Mouse (Mus musculus) limb, embryonic 12.5 days (tissue): Measurements from ENCODE around the gene Fgfr2. TPM values are rescaled to one million over a fixed set of nuclear protein-coding genes. Genes with fewer than 3 reads are reported as not detected.
A peak's percentile ranks its signal among the peaks of the same experiment; 100 is the strongest.

Experiments used
- ATAC-seq: fragments of 200-750 bp; cut with Nextera tagmentation; 2 replicates; pipeline ENCODE4 v1.8.0; 2017; ENCODE audit warnings: low read depth, moderate TSS enrichment; ENCODE audit not compliant: insufficient number of reproducible peaks, insufficient read depth, low FRiP score, low TSS enrichment
- H3K27ac ChIP-seq: fragments of 300-500 bp; sonication (generic); 2 replicates; pipeline ENCODE4 v1.5.1; 2016; ENCODE audit warnings: mild to moderate bottlenecking, moderate library complexity
- H3K27me3 ChIP-seq: fragments of 300-500 bp; sonication (generic); 2 replicates; pipeline ENCODE4 v1.6.1; 2016; ENCODE audit warnings: mild to moderate bottlenecking, moderate library complexity
- H3K36me3 ChIP-seq: fragments of 300-500 bp; sonication (generic); 2 replicates; pipeline ENCODE4 v1.6.1; 2016; ENCODE audit warnings: mild to moderate bottlenecking, moderate library complexity
- H3K4me1 ChIP-seq: fragments of 300-500 bp; sonication (generic); replicated peaks from 2 replicates; pipeline ENCODE4 v1.6.1; 2016
- H3K4me2 ChIP-seq: fragments of 300-500 bp; sonication (generic); 2 replicates; pipeline ENCODE4 v1.6.1; 2016; ENCODE audit warnings: mild to moderate bottlenecking, moderate library complexity
- H3K4me3 ChIP-seq: fragments of 300-500 bp; sonication (generic); replicated peaks from 2 replicates; pipeline ENCODE4 v1.5.1; 2016; ENCODE audit warnings: mild to moderate bottlenecking
- H3K9ac ChIP-seq: fragments of 300-500 bp; sonication (generic); replicated peaks from 2 replicates; pipeline ENCODE4 v1.6.1; 2016; ENCODE audit warnings: mild to moderate bottlenecking, moderate library complexity
- H3K9me3 ChIP-seq: fragments of 300-500 bp; sonication (generic); 2 replicates; pipeline ENCODE4 v1.6.1; 2016; ENCODE audit warnings: mild to moderate bottlenecking, moderate library complexity
- WGBS: fragments of 180-500 bp; shearing (Covaris S2); methylation state at CpG from one replicate; pipeline ENCODE4 v1.1.7; 2016; 5-methylcytosine and 5-hydroxymethylcytosine counted together
- polyA plus RNA-seq: library from polyadenylated mRNA; unstranded; fragments of >200 nt; fragmentation: Nextera tagmentation; extraction: Ambion mirVana; gene quantifications from 2 replicates; pipeline ENCODE4 v1.2.1, GENCODE M21; 2016

Gene Fgfr2
- polyA plus RNA-seq, 1 experiment from 2014 or later: 112 TPM

- Histone ChIP-seq H3K27ac (no peak overlapping the region), H3K4me2 (no peak overlapping the region), H3K36me3 (peaks cover 11% of the 10 kb centered on the region; the same call in 1 of the 2 replicates), H3K9me3 (no peaks in the 10 kb centered on the region), H3K9ac (no peak overlapping the region), H3K4me1 (peaks cover 18% of the 10 kb centered on the region), H3K4me3 (no peak overlapping the region), H3K27me3 (no peaks in the 10 kb centered on the region)
- WGBS: 92% methylated on average over 5 of the region's 5 CpGs
- no peak for ATAC-seq
Measured at GRCm38 (mm10) chr7:132724501-132725062, 398.6 kb downstream of the Fgfr2 start.

GRCm38 (mm10) chr7:132723906-132724305 lies 399.2 kb downstream of the Fgfr2 start:
- H3K9me3 ChIP-seq: no peaks in the 10 kb centered on the region
- ATAC-seq: no peak
- H3K9ac ChIP-seq: no peak overlapping the region
- 86% methylated on average over 11 of the region's 11 CpGs for WGBS
- no peaks in the 10 kb centered on the region for H3K27me3 ChIP-seq
- H3K4me1 ChIP-seq: peaks cover 18% of the 10 kb centered on the region
- H3K4me3 ChIP-seq: no peak overlapping the region
- no peak overlapping the region for H3K4me2 ChIP-seq
- no peak overlapping the region for H3K27ac ChIP-seq
- 0 out of 2 replicates have a peak, but pooled peaks cover 7% of the 10 kb centered on the region for H3K36me3 ChIP-seq

- no peak overlapping the region for H3K27ac ChIP-seq
- no peaks in the 10 kb centered on the region for H3K27me3 ChIP-seq
- no peak overlapping the region for H3K4me2 ChIP-seq
- no peak overlapping the region for H3K9ac ChIP-seq
- ATAC-seq: no peak
- WGBS: 89% methylated on average over 12 of the region's 12 CpGs
- H3K4me1 ChIP-seq: peaks cover 18% of the 10 kb centered on the region
- 0 out of 2 replicates have a peak, but pooled peaks cover 7% of the 10 kb centered on the region for H3K36me3 ChIP-seq
- no peaks in the 10 kb centered on the region for H3K9me3 ChIP-seq
- H3K4me3 ChIP-seq: no peak overlapping the region
Measured at GRCm38 (mm10) chr7:132722401-132723370, 400.5 kb downstream of the Fgfr2 start.

GRCm38 (mm10) chr7:132720562-132720961 lies 402.6 kb downstream of the Fgfr2 start:
- Histone ChIP-seq H3K27me3 (no peaks in the 10 kb centered on the region), H3K9ac (no peak overlapping the region), H3K4me1 (peaks cover 19% of the 10 kb centered on the region), H3K27ac (no peak overlapping the region), H3K36me3 (peaks cover 10% of the 10 kb centered on the region), H3K4me3 (no peak overlapping the region), H3K9me3 (no peaks in the 10 kb centered on the region), H3K4me2 (no peak overlapping the region)
- no peak for ATAC-seq
- 81% methylated on average over 8 of the region's 8 CpGs for WGBS

- 88% methylated on average over 4 of the region's 4 CpGs for WGBS
- Histone ChIP-seq H3K9me3 (no peaks in the 10 kb centered on the region), H3K4me1 (peaks cover 25% of the 10 kb centered on the region), H3K36me3 (peaks cover 20% of the 10 kb centered on the region), H3K4me3 (no peak overlapping the region), H3K9ac (no peak overlapping the region), H3K4me2 (no peak overlapping the region), H3K27me3 (no peaks in the 10 kb centered on the region), H3K27ac (no peak overlapping the region)
- no peak for ATAC-seq
Measured at GRCm38 (mm10) chr7:132719570-132719969, 403.6 kb downstream of the Fgfr2 start.

- ATAC-seq: no peak
- Histone ChIP-seq H3K4me1 (peaks cover 44% of the 10 kb centered on the region), H3K4me3 (no peak overlapping the region), H3K4me2 (no peak overlapping the region), H3K9ac (no peak overlapping the region), H3K27ac (no peak overlapping the region; the same call in 1 of the 2 replicates), H3K27me3 (no peaks in the 10 kb centered on the region), H3K9me3 (no peaks in the 10 kb centered on the region), H3K36me3 (peaks cover 25% of the 10 kb centered on the region)
- WGBS: 91% methylated on average over 4 of the region's 4 CpGs
Measured at GRCm38 (mm10) chr7:132715259-132715658, 407.9 kb downstream of the Fgfr2 start.

GRCm38 (mm10) chr7:132714236-132714923 lies 408.8 kb downstream of the Fgfr2 start:
- peaks cover 25% of the 10 kb centered on the region for H3K36me3 ChIP-seq
- H3K4me2 ChIP-seq: no peak overlapping the region
- H3K4me3 ChIP-seq: no peak overlapping the region
- WGBS: 48% methylated on average over 6 of the region's 6 CpGs
- H3K27me3 ChIP-seq: no peaks in the 10 kb centered on the region
- H3K4me1 ChIP-seq: peaks cover 44% of the 10 kb centered on the region
- H3K27ac ChIP-seq: peak overlapping the region; percentile 36; the same call in 1 of the 2 replicates
- no peak overlapping the region for H3K9ac ChIP-seq
- no peaks in the 10 kb centered on the region for H3K9me3 ChIP-seq
- no peak for ATAC-seq

GRCm38 (mm10) chr7:132713483-132714126 lies 409.5 kb downstream of the Fgfr2 start:
- H3K4me2 ChIP-seq: no peak overlapping the region
- peaks cover 25% of the 10 kb centered on the region for H3K36me3 ChIP-seq
- H3K9me3 ChIP-seq: no peaks in the 10 kb centered on the region
- ATAC-seq: no peak
- 73% methylated on average over 8 of the region's 8 CpGs for WGBS
- H3K27me3 ChIP-seq: no peaks in the 10 kb centered on the region
- H3K4me3 ChIP-seq: no peak overlapping the region
- H3K9ac ChIP-seq: no peak overlapping the region
- peaks cover 44% of the 10 kb centered on the region for H3K4me1 ChIP-seq
- H3K27ac ChIP-seq: peak overlapping the region; percentile 36

- H3K4me3 ChIP-seq: no peak overlapping the region
- 77% methylated on average over 7 of the region's 7 CpGs for WGBS
- H3K27me3 ChIP-seq: no peaks in the 10 kb centered on the region
- H3K4me2 ChIP-seq: no peak overlapping the region
- peaks cover 44% of the 10 kb centered on the region for H3K4me1 ChIP-seq
- peak overlapping the region; percentile 36; the same call in 1 of the 2 replicates for H3K27ac ChIP-seq
- no peak overlapping the region for H3K9ac ChIP-seq
- H3K36me3 ChIP-seq: peaks cover 25% of the 10 kb centered on the region
- H3K9me3 ChIP-seq: no peaks in the 10 kb centered on the region
- ATAC-seq: no peak
Measured at GRCm38 (mm10) chr7:132712956-132713355, 410.2 kb downstream of the Fgfr2 start.

GRCm38 (mm10) chr7:132712044-132712708 lies 411.0 kb downstream of the Fgfr2 start:
- Histone ChIP-seq H3K9me3 (no peaks in the 10 kb centered on the region), H3K27me3 (no peaks in the 10 kb centered on the region), H3K36me3 (peaks cover 25% of the 10 kb centered on the region), H3K4me2 (no peak overlapping the region), H3K9ac (peak overlapping the region; percentile 35; the same call in 1 of the 2 replicates), H3K27ac (peak overlapping the region; percentile 56), H3K4me1 (peaks cover 39% of the 10 kb centered on the region), H3K4me3 (no peak overlapping the region)
- no peak; the same call in 1 of the 2 replicates for ATAC-seq
- WGBS: 29% methylated on average over 16 of the region's 16 CpGs
